Mouse (Mus musculus): ENCODE results near the gene Trim72.

Gene Trim72

GRCm38 (mm10) chr7:128050739-128051138, 47.0 kb downstream of the Trim72 start:
- DNase-seq (ENCODE audit: low read depth, low spot score) = peak; percentile 37

DNA sequence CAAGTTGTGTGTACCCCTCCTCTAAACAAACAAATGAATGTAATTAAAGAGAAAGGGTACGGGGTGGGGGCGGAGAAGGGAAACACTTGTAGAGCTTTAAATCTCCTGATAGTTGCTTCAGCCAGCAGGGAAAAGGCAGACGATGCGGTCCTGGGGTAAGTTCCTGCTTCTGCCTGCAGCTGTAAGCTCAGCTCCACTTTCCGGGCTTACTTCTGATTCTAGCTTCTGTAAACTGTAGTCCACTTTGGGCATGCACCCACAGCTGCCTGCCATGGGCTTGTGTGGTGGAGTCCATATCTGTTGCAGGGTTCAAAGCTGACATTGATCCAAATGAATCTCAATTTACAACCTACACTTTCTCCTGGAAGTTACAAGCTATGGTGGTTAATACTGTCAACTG, 49.3 kb downstream of the Trim72 start:
- no peak for DNase-seq (ENCODE audit: low read depth, low spot score)

DNA sequence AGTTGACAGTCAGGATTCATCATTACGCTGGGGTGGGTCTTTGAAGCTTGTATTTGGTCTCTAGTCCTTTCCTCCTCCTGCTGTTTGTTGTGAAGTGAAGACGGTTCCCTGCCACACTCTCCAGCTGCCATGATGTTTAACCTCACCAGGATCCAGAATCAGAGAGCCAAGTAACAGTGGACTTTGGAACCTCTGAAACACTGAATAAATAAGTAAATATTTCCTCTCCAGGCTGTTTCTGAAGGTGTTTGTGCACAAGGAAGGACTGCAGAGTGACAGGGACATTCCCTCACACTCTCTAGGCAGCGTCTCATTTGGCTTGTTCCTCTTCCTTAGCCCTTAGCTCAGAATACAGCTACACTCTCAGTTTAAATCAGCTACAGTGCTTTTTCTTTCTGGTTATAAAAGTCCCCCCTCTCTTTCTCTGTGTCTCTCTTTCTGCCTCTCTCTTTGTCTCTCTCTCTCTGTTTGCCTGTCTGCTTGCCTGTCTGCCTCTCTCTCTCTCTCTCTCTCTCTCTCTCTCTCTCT, 53.2 kb downstream of the Trim72 start:
- DNase-seq (ENCODE audit: low read depth, low spot score) = no peak

- DNase-seq (ENCODE audit: low read depth, low spot score) = no peak
Measured at GRCm38 (mm10) chr7:128057860-128058259, 54.1 kb downstream of the Trim72 start.

GRCm38 (mm10) chr7:128058576-128058975, 54.8 kb downstream of the Trim72 start:
- DNase-seq (ENCODE audit: low read depth, low spot score) = no peak

DNA sequence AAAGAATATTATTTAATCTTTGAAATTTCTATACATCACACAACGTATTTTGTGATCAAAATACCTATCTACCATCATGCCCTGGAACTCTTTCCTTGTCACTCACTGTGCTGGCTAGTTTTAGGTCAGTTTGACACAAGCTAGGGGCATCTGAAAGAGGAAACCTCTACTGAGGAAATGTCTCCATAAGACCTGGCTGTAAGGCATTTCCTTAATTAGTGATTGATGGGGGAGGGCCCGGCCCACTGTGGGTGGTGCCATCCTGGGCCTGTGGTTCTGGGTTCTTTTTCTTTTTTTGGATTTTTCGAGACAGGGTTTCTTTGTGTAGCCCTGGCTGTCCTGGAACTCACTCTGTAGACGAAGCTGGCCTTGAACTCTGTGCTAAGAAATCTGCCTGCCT, 55.3 kb downstream of the Trim72 start:
- no peak for DNase-seq (ENCODE audit: low read depth, low spot score)
